Mouse (Mus musculus): ENCODE measurements around the gene Dlx6. TPM values are rescaled to one million over a fixed set of nuclear protein-coding genes. Genes with fewer than 3 reads are reported as not detected.

The Dlx6 gene
- polyA plus RNA-seq (2016; fragmentation: Nextera tagmentation; extraction: Ambion mirVana), result not detected in 2 replicates

DNA sequence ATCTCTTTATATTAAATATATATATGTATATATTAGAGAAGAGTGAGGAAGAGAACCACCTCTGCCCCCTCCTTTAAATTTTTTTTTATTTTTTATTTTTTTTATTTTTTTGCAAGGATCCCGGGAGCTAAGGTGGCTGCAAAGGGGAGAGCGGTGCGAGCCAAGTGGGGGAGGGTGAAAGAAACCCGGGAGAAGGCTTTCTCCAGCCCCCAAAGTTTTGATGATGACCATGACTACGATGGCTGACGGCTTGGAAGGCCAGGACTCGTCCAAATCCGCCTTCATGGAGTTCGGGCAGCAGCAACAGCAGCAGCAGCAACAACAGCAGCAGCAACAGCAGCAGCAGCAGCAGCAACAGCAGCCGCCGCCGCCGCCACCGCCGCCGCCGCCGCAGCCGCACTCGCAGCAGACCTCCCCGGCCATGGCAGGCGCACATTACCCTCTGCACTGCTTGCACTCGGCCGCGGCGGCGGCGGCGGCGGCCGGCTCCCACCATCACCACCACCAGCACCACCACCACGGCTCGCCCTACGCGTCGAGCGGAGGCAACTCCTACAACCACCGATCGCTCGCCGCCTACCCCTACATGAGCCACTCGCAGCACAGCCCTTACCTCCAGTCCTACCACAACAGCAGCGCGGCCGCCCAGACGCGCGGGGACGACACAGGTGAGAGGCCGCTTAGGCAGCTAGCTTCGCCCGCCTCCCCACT lies at the start of gene Dlx6:
Gene Dlx6 (plus strand): TSS at position 175 of the 711 bp plus-strand sequence.
- H3K27me3 ChIP-seq (replicated peaks), result peaks cover 93% of the 10 kb centered on the region
- whole genome bisulfite sequencing, result under 1% methylated on average over 47 of the region's 52 CpGs
- H3K4me2 ChIP-seq (replicated peaks), result peak within 1 kb of the TSS; percentile 82
- no peaks in the 10 kb centered on the region for H3K36me3 ChIP-seq
- peak; percentile 67 for ATAC-seq (ENCODE audit: low FRiP score, low read depth)
- H3K9ac ChIP-seq, result no peak within 1 kb of the TSS
- no peak within 1 kb of the TSS for H3K27ac ChIP-seq
- no peaks in the 10 kb centered on the region for H3K9me3 ChIP-seq
- peaks cover 27% of the 10 kb centered on the region for H3K4me1 ChIP-seq
- peak within 1 kb of the TSS; percentile 36 for H3K4me3 ChIP-seq

DNA sequence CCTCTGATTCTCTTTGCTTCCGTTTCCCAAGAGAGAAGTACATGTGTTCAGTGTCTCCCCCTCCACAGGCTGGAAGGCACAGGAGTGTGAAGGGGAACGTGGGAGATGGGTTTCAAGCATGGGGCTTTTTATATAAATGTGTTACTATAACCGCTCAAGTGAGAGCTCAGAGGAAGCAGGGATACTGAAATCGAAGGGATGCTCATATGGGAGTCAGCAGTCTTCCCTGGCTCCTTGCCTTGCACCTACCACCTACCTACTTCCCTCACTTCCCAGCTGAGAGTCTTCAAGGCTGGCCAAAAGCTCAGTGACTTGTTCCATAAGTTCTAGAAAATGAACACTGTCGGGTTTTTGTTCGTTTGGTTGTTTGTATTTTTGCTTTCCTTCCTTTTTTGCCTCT lies 46.3 kb upstream of the Dlx6 start:
- H3K9ac ChIP-seq, result no peak overlapping the region
- WGBS, result 83% methylated on average over 6 of the region's 6 CpGs
- no peak overlapping the region for H3K27ac ChIP-seq
- no peak overlapping the region for H3K4me3 ChIP-seq
- no peaks in the 10 kb centered on the region for H3K27me3 ChIP-seq (replicated peaks)
- H3K36me3 ChIP-seq, result no peaks in the 10 kb centered on the region
- H3K4me2 ChIP-seq (replicated peaks), result no peak overlapping the region
- peaks cover 10% of the 10 kb centered on the region for H3K4me1 ChIP-seq
- ATAC-seq (ENCODE audit: low FRiP score, low read depth), result no peak
- no peaks in the 10 kb centered on the region for H3K9me3 ChIP-seq

DNA sequence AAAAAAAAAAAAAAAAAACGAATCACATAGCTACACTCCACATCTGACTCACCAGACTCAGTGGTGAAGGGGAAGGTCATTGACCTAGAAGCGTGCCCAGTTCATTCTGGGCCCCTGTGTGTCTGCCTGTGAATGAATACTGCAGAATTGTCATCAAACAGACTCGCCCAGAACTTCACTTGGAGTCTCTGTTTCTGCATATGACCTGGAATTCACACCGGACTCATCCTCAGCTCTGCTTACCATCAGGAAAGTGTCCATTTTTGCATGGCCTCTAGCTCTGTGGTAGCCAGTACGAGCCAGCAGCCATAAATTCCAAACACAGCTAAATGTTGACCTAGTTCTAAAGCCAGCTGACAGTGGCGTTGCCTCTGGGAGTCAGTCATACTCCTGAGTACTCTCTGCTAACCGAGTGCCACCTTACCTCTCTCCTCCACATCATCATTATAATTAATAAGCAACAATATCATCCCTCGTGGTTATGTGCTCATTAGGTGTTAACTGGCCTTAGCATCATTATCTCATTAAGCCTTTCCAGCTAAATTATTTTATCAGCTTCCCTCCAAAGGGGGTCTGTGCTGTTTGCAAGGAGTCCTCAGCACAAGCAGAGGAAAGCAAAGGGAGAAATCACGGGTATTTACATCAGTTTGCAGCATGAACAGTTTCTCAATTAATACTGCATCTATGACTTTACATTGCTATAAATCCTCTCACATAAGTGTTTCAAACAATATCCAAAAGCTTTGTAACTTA lies 44.9 kb upstream of the Dlx6 start:
- WGBS, result 25% methylated on average over 8 of the region's 9 CpGs
- Histone ChIP-seq H3K27me3 (replicated peaks) (no peaks in the 10 kb centered on the region), H3K27ac (no peak overlapping the region), H3K36me3 (no peaks in the 10 kb centered on the region), H3K9ac (no peak overlapping the region), H3K4me1 (peaks cover 10% of the 10 kb centered on the region), H3K9me3 (no peaks in the 10 kb centered on the region), H3K4me2 (replicated peaks) (no peak overlapping the region), H3K4me3 (no peak overlapping the region)
- ATAC-seq (ENCODE audit: low FRiP score, low read depth), result peak; percentile 45; the same call in 1 of the 2 replicates

DNA sequence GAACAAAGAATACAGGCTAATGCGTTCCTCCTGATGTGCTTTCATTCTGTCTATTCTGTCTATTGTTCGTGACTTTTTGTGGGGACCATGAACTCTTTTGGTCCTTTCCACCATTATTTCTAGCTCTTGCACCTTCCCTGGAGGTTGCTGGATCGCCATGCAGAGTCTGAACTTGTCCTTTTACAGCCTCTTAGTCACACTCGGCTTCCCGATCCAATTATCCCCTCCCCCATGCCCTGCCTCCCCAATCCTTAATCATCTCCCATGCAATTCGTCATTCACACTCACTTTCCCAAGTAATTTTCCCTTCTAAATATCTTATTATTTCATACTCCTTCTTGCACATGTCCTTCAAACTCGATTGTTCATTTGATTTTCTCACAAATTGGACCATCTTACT lies 44.0 kb upstream of the Dlx6 start:
- peak; percentile 81; the same call in 1 of the 2 replicates for ATAC-seq (ENCODE audit: low FRiP score, low read depth)
- 12% methylated on average over 7 of the region's 7 CpGs for WGBS
- Histone ChIP-seq H3K9ac (no peak overlapping the region), H3K27me3 (replicated peaks) (no peaks in the 10 kb centered on the region), H3K4me3 (no peak overlapping the region), H3K27ac (no peak overlapping the region), H3K4me1 (peaks cover 10% of the 10 kb centered on the region), H3K9me3 (no peaks in the 10 kb centered on the region), H3K4me2 (replicated peaks) (peak overlapping the region; percentile 42), H3K36me3 (no peaks in the 10 kb centered on the region)

DNA sequence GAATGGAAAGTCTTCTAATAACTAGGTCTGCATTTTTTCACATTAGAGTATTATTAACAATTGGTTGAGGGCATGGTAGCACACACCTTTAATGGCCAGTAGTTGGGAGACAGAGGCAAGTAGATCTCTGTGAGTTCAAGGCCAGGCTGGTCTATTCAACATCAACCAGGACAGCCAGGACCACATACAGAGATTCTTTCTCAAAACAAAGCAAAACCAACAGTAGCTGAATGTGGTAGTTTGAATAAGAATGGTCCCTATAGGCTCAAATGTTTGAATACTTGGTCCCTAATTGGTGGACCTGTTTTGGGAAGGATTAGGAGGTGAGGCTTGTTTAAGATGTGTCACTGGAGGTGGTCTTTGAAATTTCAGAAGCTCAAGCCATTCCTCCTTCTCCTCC lies 37.8 kb upstream of the Dlx6 start:
- no peaks in the 10 kb centered on the region for H3K9me3 ChIP-seq
- no peak overlapping the region for H3K27ac ChIP-seq
- no peak for ATAC-seq (ENCODE audit: low FRiP score, low read depth)
- H3K9ac ChIP-seq, result no peak overlapping the region
- H3K27me3 ChIP-seq (replicated peaks), result no peaks in the 10 kb centered on the region
- H3K4me2 ChIP-seq (replicated peaks), result no peak overlapping the region
- no peak overlapping the region for H3K4me3 ChIP-seq
- H3K4me1 ChIP-seq, result no peaks in the 10 kb centered on the region
- H3K36me3 ChIP-seq, result no peaks in the 10 kb centered on the region

DNA sequence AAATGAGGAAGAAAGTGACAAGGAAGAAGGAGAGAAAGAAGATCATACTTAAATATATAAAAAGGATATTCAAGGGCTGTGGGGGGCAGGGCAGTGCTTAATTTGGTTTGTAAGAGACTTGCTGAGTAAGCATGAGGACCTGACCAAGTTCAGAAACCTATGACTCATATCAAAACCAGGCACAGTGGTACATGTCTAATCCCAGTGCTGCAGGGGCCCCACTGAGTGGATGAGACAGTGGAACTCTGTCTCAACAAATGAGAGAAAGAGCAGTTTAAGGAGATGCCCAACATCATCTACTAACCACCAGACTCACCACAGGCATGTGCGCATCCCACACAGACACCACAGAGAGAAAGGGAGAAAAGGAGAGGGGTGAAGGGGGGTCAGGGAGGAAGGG lies 36.3 kb upstream of the Dlx6 start:
- WGBS, result 100% methylated on average over 1 of the region's 1 CpGs

DNA sequence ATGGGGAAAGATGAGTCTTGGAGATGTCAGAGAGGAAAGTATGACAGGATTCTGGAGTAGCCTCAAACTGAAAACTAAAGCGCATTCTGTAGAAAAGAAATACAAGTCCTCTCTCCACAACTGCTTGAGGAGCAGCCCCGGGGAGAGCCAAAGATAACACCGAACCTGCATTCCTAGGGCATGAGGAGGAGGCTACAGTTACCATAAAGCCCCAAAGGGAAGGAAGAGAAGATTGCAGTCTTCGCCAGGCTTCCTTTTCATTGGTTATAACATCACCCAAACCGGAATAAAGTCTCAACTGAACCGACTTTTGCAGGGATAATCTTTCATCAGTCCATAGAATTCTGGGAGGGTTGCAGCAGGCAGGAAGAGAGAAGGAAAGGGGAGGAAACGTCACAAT lies 32.7 kb upstream of the Dlx6 start:
- H3K4me2 ChIP-seq (replicated peaks), result no peak overlapping the region
- H3K27ac ChIP-seq, result no peak overlapping the region
- no peak overlapping the region for H3K9ac ChIP-seq
- H3K36me3 ChIP-seq, result no peaks in the 10 kb centered on the region
- H3K9me3 ChIP-seq, result no peaks in the 10 kb centered on the region
- H3K4me3 ChIP-seq, result no peak overlapping the region
- H3K4me1 ChIP-seq, result no peaks in the 10 kb centered on the region
- 81% methylated on average over 7 of the region's 7 CpGs for WGBS
- H3K27me3 ChIP-seq (replicated peaks), result no peaks in the 10 kb centered on the region
- no peak for ATAC-seq (ENCODE audit: low FRiP score, low read depth)

More for the DNA sequence above, 36.3 kb upstream of the Dlx6 start:
- Histone ChIP-seq H3K27me3 (replicated peaks) (no peaks in the 10 kb centered on the region), H3K9ac (no peak overlapping the region), H3K9me3 (no peaks in the 10 kb centered on the region), H3K4me2 (replicated peaks) (no peak overlapping the region), H3K36me3 (no peaks in the 10 kb centered on the region), H3K27ac (no peak overlapping the region), H3K4me3 (no peak overlapping the region), H3K4me1 (no peaks in the 10 kb centered on the region)
- no peak for ATAC-seq (ENCODE audit: low FRiP score, low read depth)

DNA sequence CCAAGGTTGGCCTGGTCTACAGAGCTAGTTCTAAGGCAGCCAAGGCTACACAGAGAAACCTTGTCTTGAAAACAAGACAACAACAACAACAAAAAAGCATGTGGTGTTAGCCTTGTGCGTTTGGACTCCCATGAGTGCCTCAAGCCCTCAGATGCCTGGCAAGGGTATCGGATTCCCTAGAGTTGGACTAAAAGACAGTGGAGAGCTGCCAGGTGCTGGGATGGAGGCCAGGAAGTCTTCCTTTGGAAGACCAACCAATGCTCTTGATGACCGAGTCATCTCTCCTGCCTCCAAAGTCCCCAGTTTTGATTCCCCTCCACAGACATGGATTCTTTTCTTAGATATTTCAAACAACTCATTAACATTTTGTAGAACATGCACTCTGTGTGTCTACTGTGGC lies 29.8 kb upstream of the Dlx6 start:
- 85% methylated on average over 3 of the region's 3 CpGs for WGBS
- Histone ChIP-seq H3K27me3 (replicated peaks) (no peaks in the 10 kb centered on the region), H3K4me2 (replicated peaks) (no peak overlapping the region), H3K27ac (no peak overlapping the region), H3K9ac (no peak overlapping the region), H3K4me1 (no peaks in the 10 kb centered on the region), H3K4me3 (no peak overlapping the region), H3K36me3 (no peaks in the 10 kb centered on the region), H3K9me3 (no peaks in the 10 kb centered on the region)
- ATAC-seq (ENCODE audit: low FRiP score, low read depth), result no peak

DNA sequence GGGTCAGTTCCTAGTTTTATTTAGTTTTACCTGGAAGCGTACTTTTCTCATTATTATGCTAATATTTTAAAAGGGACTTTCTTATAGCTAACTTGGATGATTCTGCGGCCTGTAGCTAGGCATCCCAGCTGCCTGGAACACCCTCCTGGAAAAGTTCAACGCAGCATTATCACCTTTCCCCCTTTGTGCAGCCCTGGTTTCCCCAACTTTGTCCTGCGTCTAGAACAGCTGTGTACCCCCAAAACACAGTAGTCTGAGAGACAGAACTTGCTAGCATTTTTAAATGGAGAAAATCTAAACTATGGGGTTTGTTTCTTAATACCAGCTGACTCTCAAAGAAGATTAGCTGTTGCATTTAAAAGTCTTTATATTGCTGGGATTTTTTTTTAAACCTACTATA lies 14.6 kb upstream of the Dlx6 start:
- Histone ChIP-seq H3K9ac (no peak overlapping the region), H3K4me2 (replicated peaks) (no peak overlapping the region), H3K4me1 (no peaks in the 10 kb centered on the region), H3K4me3 (no peak overlapping the region), H3K36me3 (no peaks in the 10 kb centered on the region), H3K27ac (no peak overlapping the region), H3K27me3 (replicated peaks) (peaks cover 67% of the 10 kb centered on the region), H3K9me3 (no peaks in the 10 kb centered on the region)
- ATAC-seq (ENCODE audit: low FRiP score, low read depth), result no peak
- whole genome bisulfite sequencing, result 8% methylated on average over 4 of the region's 4 CpGs

DNA sequence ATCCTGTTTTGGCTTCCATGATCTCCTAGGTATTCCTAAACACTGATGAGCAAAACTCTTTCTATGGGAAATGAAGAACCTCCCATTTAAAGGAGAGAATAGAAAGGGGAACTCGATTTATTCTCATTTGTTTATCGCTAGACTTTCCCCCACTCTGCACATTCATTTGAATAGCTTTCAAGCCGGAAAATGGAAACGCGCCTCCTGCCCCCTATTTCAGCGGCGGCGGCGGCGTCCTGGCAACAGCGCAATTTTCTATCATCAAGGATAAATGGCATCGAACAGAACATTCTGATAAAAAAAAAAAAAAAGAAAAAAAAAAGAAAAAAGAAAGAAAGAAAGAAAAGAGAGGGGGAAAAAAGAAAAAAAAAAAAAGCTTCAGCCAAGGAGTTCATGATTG lies 13.4 kb upstream of the Dlx6 start:
- no peak overlapping the region for H3K4me3 ChIP-seq
- no peak overlapping the region for H3K4me2 ChIP-seq (replicated peaks)
- no peaks in the 10 kb centered on the region for H3K9me3 ChIP-seq
- no peaks in the 10 kb centered on the region for H3K36me3 ChIP-seq
- peaks cover 79% of the 10 kb centered on the region for H3K27me3 ChIP-seq (replicated peaks)
- no peak for ATAC-seq (ENCODE audit: low FRiP score, low read depth)
- H3K4me1 ChIP-seq, result no peaks in the 10 kb centered on the region
- H3K27ac ChIP-seq, result no peak overlapping the region
- H3K9ac ChIP-seq, result no peak overlapping the region
- under 1% methylated on average over 12 of the region's 12 CpGs for WGBS

DNA sequence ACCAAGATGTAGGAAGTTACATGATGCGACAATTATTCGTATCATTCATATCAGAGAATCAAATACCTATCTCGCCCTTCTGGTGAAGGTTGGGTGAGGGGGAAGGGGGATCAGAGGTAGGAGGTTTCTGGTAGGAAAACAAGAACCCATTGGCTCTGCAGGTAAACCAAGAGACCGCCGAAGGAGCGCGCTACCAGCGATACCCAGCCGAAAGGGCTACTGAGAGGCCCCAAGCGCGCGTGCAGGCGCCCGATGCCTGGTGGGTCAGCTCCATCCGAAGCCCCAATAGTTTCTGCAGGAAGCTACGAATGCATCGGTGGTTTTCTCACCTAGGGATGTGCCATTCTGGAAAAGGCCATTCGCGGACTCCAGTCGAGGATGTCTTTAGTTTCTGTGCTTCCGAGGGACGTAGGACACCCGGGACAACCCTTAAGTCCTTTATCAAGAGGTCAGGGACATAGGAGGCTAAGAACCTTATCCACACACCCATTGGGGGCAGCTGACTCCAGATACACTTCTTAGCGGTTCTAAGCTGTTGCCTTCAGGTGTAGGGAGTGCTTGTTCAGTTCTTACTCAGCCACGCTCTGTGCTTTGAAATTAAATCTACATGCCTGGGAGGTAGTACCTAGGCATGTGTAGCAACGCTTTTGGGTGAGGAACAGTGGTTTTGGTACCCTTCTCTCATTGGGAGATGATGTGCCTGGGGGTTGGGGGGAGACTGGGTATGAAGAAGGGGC lies 12.6 kb upstream of the Dlx6 start:
- no peaks in the 10 kb centered on the region for H3K36me3 ChIP-seq
- H3K9ac ChIP-seq, result no peak overlapping the region
- no peaks in the 10 kb centered on the region for H3K4me1 ChIP-seq
- H3K4me3 ChIP-seq, result no peak overlapping the region
- no peak overlapping the region for H3K4me2 ChIP-seq (replicated peaks)
- ATAC-seq (ENCODE audit: low FRiP score, low read depth), result no peak
- peaks cover 87% of the 10 kb centered on the region for H3K27me3 ChIP-seq (replicated peaks)
- no peaks in the 10 kb centered on the region for H3K9me3 ChIP-seq
- no peak overlapping the region for H3K27ac ChIP-seq
- WGBS, result 1% methylated on average over 26 of the region's 26 CpGs

DNA sequence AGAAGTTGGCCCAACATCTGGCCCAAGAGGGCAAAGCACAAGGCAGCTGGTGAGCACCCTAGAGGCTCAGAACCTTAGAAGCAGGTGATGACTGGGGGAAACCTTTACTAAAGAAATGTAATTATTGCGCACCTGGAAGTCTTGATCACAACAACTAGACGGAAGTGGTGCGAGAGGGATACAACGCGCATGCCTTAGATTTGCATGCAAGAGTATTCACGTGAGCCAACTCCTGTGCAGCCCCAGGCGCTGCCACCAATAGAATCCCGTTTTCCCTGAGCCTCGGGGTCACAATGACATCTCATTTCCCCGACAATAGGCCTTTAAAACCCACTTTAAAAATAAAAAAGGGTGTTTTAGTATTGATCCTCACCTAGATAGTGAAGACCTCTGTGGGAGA lies 12.0 kb upstream of the Dlx6 start:
- 2% methylated on average over 10 of the region's 10 CpGs for WGBS
- no peak for ATAC-seq (ENCODE audit: low FRiP score, low read depth)
- no peak overlapping the region for H3K4me2 ChIP-seq (replicated peaks)
- H3K9ac ChIP-seq, result no peak overlapping the region
- no peak overlapping the region for H3K27ac ChIP-seq
- H3K9me3 ChIP-seq, result no peaks in the 10 kb centered on the region
- no peaks in the 10 kb centered on the region for H3K4me1 ChIP-seq
- peaks cover 88% of the 10 kb centered on the region for H3K27me3 ChIP-seq (replicated peaks)
- H3K4me3 ChIP-seq, result no peak overlapping the region
- H3K36me3 ChIP-seq, result no peaks in the 10 kb centered on the region

Measured in neural tube, embryonic 12.5 days (tissue).